Mouse (Mus musculus) MEL-GATA-1-ER (cell line): ENCODE measurements around the gene Tmem131l.

Experiments
- DNase-seq: peaks from one replicate; pipeline ENCODE4 v3.0.0-alpha.2; 2012; ENCODE audit warnings: low read depth; ENCODE audit errors: extremely low read depth

Gene Tmem131l

GRCm38 (mm10) chr3:83978497-83979410 is 61.2 kb downstream of the Tmem131l start:
- no peak for DNase-seq

GRCm38 (mm10) chr3:83977817-83978216 is 62.2 kb downstream of the Tmem131l start:
- DNase-seq, result no peak

DNA sequence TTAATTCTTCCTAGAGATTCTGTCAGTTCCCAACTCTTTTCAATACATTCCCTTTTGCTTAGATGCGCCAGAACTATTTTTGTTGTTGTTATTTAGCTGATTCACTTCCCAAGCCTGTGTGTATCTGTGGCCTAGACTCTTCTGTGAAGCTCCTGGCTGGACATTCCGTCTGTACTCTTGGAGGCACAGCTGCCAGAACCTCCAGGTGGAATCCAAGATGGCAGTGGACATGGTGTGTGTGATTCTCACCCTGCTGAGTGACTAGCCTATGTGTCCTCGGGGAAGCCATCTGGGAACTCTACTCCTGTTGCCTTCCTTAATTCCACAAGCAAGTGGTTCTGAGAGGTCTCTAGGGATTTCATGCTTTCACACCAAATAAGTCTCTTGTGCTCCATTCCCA is 63.8 kb downstream of the Tmem131l start:
- no peak for DNase-seq

DNA sequence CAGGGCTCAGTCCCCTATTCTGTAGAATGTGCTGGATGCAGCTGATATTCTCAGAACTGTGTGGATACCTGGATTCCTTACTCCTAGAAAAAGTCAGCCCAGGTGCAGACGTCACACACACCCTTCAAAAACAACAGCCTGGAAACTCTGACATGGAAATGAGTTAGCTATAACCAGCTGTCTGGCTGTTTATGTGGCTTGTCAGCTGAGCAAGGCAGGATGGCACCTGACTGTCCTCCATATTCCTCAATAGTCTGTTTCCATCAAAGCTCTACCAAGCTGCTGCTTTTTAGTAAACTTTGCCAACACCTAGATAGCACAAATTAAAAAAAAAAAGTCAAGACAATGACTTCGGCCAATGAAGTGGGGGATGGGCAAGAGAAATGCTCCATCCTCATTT is 66.6 kb downstream of the Tmem131l start:
- no peak for DNase-seq

- no peak for DNase-seq
These were observed 69.3 kb downstream of the Tmem131l start for GRCm38 (mm10) chr3:83970629-83971028.

DNA sequence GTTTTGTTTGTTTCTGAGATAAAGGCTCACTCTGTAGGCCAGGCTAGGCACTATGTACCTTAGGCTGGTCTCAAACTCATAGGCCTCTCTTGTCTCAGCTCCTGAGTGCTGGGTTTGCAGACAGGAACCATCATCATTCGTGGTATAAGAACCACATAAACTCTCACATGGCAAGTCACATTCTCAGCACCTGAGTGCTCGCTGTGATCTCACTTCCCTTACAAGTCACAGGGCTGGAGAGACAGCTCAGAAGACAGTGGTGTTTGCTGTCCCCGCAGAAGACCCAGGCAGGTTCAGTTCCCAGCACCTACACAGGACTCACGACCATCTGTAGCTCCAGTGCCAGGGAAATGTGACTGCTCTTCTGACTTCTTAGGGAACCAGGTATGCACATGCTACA is 70.9 kb downstream of the Tmem131l start:
- no peak for DNase-seq

GRCm38 (mm10) chr3:83967791-83968190 is 72.2 kb downstream of the Tmem131l start:
- DNase-seq, result no peak

- DNase-seq, result no peak
These were observed 74.6 kb downstream of the Tmem131l start for GRCm38 (mm10) chr3:83965333-83965732.

DNA sequence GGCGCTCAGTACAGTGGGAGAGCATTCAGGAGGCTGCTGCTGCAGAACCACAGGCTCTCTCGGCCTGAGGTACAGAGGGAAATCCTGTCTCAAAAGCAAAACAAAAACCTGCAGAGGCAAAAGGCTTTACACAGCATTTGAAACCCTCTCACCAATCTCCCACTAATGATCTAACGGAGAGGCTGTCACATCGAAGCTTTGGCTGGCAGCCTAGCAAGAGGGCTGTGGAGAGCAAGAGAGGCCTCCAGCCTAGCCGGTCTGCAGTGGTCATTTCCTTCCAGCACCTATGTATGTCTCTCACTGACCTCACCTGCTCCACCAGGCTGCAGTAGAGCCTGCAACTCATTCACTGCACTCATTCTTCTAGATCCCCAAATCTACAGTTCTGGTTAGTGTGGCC is 76.3 kb downstream of the Tmem131l start:
- DNase-seq, result no peak

GRCm38 (mm10) chr3:83962571-83962970 is 77.4 kb downstream of the Tmem131l start:
- DNase-seq, result no peak

DNA sequence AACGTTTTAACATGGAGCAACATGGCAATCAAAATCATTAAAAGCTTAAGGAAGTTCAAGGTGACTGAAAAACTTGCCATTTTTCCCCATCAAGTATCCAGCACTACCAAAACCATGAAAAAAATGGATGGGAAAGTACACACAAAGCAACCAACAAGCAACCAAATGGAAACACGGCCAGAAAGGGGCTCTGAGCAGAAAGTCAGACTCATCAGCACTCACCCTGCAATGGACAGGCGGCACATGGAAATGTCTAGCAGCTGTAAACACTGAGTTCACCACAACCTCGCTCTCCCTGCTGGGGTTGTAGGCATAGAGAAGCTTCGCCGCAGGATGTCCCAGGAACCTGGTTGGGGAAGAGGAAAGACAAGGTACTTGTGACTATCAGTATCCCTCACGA is 77.9 kb downstream of the Tmem131l start:
- DNase-seq, result no peak

GRCm38 (mm10) chr3:83958951-83959681 is 80.9 kb downstream of the Tmem131l start:
- DNase-seq, result no peak

- DNase-seq, result no peak
These were observed 86.1 kb downstream of the Tmem131l start for GRCm38 (mm10) chr3:83953879-83954278.

DNA sequence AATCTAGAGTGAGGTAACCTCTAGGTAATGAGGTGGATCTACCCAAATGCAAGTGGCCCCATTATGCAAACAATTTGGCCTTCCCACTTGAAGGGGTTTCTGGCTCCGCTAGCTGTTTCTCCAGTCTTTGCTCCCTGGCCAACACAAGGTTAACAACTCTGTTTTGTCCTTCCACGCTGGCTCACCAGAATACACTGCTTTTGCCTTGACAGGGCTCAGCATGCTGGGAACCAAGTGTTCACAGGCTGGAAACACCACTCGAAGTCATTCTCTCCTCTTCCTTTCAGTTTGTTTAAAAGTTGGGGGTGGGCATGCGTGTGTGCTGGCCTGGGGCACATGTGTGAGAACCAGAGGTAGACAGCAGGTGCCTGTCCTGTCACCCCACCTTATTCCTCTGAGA is 91.2 kb downstream of the Tmem131l start:
- DNase-seq, result no peak

DNA sequence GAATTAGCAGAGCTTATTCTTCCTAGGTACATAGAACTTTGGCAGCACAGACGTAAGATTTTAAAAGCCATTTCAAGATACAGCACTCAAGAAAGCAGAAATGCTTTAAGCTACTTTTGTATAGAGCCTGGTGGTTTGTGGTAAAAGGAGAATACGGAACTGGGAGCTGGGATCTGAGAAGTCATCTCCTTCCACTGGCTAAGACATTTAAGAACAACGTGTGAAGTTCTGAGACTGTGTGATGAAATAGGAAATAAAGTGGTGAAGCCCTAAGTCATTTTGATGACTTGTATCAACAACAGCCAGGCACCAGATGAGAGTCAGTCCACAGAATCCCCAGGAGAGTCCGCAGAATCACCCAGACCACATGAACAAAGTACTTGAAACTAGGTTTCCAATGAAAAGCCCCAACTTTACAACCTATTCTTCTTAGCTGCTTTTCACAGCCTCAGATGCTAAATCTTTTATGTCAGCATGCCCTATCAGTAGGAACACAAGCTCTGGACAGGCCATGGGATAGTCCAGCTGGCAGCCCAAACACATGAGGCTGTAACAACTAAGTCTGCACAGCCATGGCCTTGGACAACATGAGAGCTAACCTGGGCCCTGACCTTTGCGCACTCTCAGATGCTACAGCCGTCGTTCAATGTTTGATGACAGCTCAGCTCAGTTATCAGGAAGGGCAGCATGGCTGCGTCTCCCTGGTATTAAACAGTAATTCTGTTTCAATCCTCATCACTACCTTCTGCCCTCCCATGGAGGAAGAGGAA is 92.3 kb downstream of the Tmem131l start:
- no peak for DNase-seq

DNA sequence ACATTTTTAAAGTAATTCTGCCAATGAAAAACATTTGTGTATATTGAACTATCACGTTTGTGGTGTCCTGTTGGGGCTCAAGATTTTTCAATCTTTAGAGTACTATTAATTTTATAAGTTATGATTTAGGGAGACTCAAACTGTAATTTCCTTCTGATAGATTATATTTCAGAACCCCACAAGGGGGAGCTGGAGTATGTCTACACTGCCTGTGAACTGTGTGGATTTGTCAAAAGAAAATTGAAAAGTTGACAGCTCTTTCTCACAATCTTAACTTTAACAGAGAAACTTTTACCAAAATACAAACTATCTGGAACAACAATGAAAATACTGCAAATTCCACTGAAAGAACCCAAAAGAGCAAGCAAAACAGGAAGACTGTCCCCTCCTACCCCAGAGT is 93.1 kb downstream of the Tmem131l start:
- DNase-seq, result peak; percentile 5

GRCm38 (mm10) chr3:83943691-83944090 is 96.3 kb downstream of the Tmem131l start:
- no peak for DNase-seq

GRCm38 (mm10) chr3:83943212-83943611 is 96.8 kb downstream of the Tmem131l start:
- DNase-seq, result no peak

DNA sequence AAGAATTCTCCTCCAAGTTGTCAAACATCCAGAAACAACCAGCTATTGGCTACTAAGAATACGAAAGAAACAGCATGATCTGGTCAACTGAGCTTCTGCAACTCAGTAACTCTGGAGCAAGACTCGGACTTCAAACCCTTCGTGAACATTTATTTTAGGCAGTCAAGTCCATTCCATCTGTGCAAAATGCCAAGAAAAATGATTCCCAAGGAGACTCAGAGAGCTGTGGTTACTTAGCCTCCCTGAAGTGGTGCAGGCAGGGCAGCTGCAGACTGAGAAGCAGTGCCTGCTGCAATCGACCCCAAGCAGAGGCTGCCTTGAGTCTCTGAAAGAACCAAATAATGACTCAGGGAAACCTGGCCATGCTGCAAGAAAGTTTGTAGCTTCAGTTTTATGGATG is 98.1 kb downstream of the Tmem131l start:
- DNase-seq, result no peak

GRCm38 (mm10) chr3:83938871-83939270 is 101.1 kb downstream of the Tmem131l start:
- DNase-seq, result no peak

- DNase-seq, result no peak
These were observed 105.5 kb downstream of the Tmem131l start for GRCm38 (mm10) chr3:83934514-83934913.
